Mouse (Mus musculus) MEL (cell line): Measurements from ENCODE around the gene Rpl38.

Experiments used
- CTCF ChIP-seq, 3 experiments: IDR thresholded peaks in 2 of 3; conservative IDR thresholded peaks in 1 of 3; 2 replicates each; pipeline ENCODE4 v1.5.1; 2011 to 2012; ENCODE audit warnings: low read length in 3 of 3, low read depth in 2 of 3, mild to moderate bottlenecking in 2 of 3, improper control_type of control experiment in 1 of 3, inconsistent platforms in 1 of 3, mixed read lengths in 1 of 3, moderate library complexity in 1 of 3; ENCODE audit not compliant: control insufficient read depth in 1 of 3, insufficient read depth in 1 of 3, poor library complexity in 1 of 3, severe bottlenecking in 1 of 3
- E2F4 ChIP-seq: IDR thresholded peaks from 2 replicates; pipeline ENCODE4 v1.6.1; 2011; ENCODE audit warnings: low read depth, low read length, improper control_type of control experiment, borderline replicate concordance
- GATA1 ChIP-seq: IDR thresholded peaks from 2 replicates; pipeline ENCODE4 v1.6.1; 2011; ENCODE audit warnings: low read depth, low read length, improper control_type of control experiment
- HCFC1 ChIP-seq: IDR thresholded peaks from 2 replicates; pipeline ENCODE4 v1.6.1; 2012; ENCODE audit warnings: low read depth, mild to moderate bottlenecking, inconsistent platforms, low read length, improper control_type of control experiment, moderate library complexity
- NELFE ChIP-seq: IDR thresholded peaks from 2 replicates; pipeline ENCODE4 v1.6.1; 2011; ENCODE audit warnings: low read depth, low read length, improper control_type of control experiment
- NRF1 ChIP-seq: IDR thresholded peaks from 2 replicates; pipeline ENCODE4 v1.6.1; 2014; ENCODE audit warnings: low read depth, mild to moderate bottlenecking, inconsistent platforms, low read length, improper control_type of control experiment, moderate library complexity; ENCODE audit not compliant: poor library complexity, insufficient read depth, severe bottlenecking
- POLR2A ChIP-seq, 2 experiments: IDR thresholded peaks; 2 replicates each; pipeline ENCODE4 v1.6.1; 2011 to 2012; ENCODE audit warnings: low read length in 2 of 2, mild to moderate bottlenecking in 2 of 2, control low read depth in 1 of 2, improper control_type of control experiment in 1 of 2, low read depth in 1 of 2, moderate library complexity in 1 of 2; ENCODE audit not compliant: control insufficient read depth in 1 of 2, insufficient read depth in 1 of 2, poor library complexity in 1 of 2

DNA sequence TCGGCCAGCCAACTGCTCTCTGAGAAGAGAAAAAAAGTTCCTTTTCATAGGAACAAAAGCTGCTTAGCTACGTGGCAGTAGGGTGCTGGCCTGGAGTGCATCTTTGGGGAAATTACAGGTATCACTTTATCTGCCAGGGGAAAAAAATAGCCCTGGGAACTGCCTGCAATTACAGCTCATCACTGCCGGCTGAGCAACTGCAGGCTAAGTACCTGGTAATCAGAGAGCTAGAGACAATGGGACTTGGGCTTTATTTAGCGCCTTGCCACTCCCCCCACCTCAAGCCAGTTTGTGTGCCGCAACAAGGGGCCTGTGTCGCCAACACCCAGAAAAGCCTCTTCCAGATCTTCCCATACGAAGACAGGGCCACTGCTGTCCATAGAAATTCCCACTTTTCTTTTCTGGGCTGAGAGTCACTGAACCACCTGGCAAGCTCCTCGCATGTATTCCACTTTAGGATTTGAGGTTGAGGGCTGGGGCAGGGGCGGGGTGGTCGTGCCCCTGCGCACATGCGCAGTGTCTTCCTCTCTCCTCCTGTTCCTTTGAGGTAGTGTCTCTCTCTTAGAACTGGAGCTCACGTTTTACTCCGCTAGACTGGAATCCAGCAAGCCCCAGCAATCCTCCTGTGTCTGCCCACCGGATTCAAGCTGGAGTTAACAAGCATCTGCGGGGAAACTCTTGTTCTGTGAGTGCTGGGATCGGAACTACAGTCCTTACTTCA lies 49.5 kb upstream of the Rpl38 start:
- TF ChIP-seq CTCF (IDR thresholded peaks at IDR 0.05 in 2 of 3, conservative IDR thresholded peaks at IDR 0.05 in 1 of 3; ENCODE audit: control insufficient read depth in 1 of 3, insufficient read depth in 1 of 3, low read depth in 2 of 3, low read length in 3 of 3, poor library complexity in 1 of 3, severe bottlenecking in 1 of 3) = no peak
- no peak for TF ChIP-seq POLR2A (IDR thresholded peaks at IDR 0.05; ENCODE audit: control insufficient read depth in 1 of 2, insufficient read depth in 1 of 2, low read depth in 1 of 2, low read length in 2 of 2, poor library complexity in 1 of 2)
- TF ChIP-seq E2F4 = no peak
- no peak for TF ChIP-seq NRF1
- TF ChIP-seq GATA1 = no peak
- no peak for TF ChIP-seq NELFE
- TF ChIP-seq HCFC1 = no peak
